Mouse (Mus musculus) gastrocnemius, postnatal 4 days (tissue): ENCODE results near the gene Med7. TPM values are rescaled to one million over a fixed set of nuclear protein-coding genes. Genes with fewer than 3 reads are reported as not detected.
"Not testable (repeated sequence)": the region's sequence is repeated elsewhere in the genome, so short reads cannot be mapped to it uniquely, and the experiment has no call there.

Experiments
- DNase-seq, 2 experiments: peaks; one replicate each; pipeline ENCODE4 v3.0.0; 2021 to 2022; ENCODE audit warnings: low spot score in 2 of 2, mixed read lengths in 2 of 2
- total RNA-seq, 2 experiments: library from RNA; stranded (reverse); gene quantifications; 2 replicates each; pipeline ENCODE4 v1.2.3; 2021

Gene Med7
- total RNA-seq, 2 experiments from 2014 or later = 22.8 to 25.0 TPM

- no peak for DNase-seq
Observed at GRCm38 (mm10) chr11:46421086-46421888, 15.4 kb upstream of the Med7 start.

GRCm38 (mm10) chr11:46428131-46428530, 8.6 kb upstream of the Med7 start:
- DNase-seq = not testable (repeated sequence)

GRCm38 (mm10) chr11:46430123-46430522, 6.6 kb upstream of the Med7 start:
- no peak for DNase-seq

DNA sequence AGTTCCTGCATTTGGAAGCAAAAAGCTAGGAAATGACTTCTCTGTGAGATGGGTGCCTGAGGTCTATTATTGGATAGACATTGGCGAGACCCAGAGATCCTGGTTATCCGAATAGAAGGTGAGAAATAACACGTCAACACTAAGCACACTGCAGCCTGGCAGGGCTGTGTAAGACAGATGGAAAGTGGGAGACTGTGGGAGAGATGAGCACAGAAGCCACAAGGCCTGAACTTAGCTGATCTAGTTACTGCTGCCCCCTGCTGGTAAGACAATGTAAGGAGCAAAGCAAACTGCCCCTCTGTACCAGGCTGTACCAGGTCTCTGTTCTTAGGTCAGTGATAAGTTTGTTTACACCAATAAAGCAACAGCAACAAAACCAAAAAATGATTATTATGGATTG, 5.6 kb upstream of the Med7 start:
- peak; percentile 44 to 73 for DNase-seq

- DNase-seq = no peak
Observed at GRCm38 (mm10) chr11:46435363-46435762, 1.4 kb upstream of the Med7 start.

GRCm38 (mm10) chr11:46437459-46438000, 805 bp downstream of the Med7 start:
- no peak for DNase-seq

DNA sequence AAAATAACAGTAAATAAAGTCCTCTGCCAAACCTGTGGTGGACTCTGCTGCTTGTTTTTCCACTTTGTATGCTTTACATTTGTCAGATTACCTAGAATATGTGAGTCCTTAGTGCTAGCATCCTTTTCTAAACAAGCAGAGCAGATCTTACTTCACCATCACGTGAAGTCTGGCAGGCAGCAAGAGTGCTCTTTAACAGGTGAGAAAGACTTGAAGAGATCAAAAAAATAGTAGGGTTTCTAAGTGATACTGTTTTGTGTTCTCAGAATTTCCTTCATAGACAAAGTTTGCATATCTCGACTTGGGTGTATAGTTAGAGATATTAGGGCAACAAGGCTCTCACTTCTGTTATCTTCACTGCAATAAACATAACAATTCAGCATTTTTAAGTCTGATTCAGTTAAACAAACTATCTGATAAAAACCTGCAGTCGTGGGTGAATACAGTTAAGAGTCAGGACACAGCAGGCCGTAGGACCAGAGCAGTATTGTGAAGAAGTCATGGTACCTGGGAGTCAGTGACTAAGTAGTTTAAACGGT, 2.3 kb downstream of the Med7 start:
- DNase-seq = no peak

DNA sequence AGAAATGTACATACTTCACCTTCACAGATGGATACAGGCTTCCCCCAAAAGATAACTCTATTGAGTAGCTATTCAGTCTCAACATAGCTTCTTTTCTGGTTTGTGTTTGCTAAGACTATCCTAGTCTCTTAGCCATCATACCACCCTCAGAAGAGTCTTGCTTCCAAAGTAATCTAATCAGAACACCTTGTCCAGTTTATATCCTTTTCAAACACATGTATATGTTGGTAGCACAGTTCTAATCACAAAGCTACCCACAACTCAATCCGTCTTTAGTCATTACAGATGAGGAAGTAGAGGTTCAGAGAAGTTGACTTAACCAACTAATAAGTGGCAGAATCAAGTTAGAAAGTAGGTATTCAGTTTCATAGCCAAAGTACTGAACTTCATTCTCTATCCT, 5.0 kb downstream of the Med7 start:
- no peak for DNase-seq

- no peak for DNase-seq
Observed at GRCm38 (mm10) chr11:46443152-46443551, 6.4 kb downstream of the Med7 start.

DNA sequence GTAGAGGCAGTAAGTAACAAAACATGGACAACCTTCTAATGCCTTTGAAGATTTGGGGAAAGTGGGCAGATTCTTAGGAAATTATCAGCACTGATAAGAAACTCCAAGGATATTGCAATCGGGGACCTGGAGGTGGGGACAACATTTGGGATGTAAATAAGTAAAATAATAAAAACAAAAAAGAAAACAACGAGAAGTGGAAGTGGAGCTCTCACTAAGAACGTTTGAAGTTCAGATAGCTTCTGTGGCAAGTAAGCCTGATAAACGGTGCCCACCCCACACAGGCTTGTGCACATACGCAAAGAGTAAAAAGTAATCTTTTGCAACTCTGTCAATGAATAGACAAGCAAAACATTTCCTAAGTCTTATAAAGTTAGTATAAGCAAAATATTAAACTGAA, 7.3 kb downstream of the Med7 start:
- no peak for DNase-seq

DNA sequence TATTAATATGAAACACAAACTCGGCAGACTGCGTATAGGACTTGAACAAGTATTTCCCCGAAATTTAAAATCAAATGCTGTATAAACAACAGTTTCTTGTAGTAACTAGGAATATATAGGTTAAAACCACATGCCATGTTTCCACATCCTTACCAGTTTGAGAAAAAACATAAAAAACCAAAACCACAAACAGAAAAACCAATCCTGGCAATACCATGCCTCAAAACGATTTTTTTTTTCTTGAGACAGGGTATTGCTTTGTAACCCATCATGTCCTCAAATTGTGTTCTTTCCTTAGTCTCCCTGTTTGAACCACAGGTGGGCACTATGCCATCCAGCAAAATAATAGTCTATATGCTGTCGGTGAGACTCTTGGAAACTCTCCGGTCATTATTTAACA, 9.4 kb downstream of the Med7 start:
- no peak for DNase-seq

DNA sequence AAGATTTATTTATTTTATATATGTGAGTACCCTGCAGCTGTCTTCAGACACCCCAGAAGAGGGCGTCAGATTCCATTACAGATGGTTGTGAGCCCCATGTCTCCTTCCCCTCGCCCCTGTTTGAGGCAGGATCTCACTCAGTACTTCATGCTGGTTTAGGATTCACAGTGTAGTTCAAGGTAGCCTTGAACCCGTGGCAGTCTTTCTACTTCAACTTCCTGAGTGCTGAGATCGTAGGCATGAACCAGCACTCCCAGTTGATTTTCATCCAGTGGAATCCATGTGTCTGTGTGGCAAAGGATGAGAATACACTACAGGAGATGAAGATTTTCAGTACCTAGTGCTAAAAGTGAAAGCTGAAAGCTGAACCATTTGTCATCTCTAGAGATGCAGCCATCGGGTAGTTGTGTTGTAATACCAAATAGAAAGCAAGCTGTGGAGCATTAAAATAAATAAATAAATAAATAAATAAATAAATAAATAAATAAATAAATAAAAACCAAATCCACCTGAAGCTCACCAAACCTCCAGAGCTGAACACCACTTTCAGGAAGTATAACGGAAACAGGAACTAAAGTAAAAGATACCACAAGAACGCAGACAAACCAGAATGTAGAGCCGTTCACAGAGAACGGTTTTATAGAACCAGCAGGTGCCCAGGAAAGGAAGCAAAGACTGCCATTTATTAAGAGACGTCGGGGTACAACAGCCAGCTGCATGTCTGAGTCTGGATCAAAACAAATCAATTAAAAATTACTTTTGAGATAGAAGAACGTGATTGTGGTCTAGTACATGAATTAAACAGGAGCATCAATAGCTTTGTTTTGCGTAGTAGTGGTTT, 11.1 kb downstream of the Med7 start:
- no peak for DNase-seq

DNA sequence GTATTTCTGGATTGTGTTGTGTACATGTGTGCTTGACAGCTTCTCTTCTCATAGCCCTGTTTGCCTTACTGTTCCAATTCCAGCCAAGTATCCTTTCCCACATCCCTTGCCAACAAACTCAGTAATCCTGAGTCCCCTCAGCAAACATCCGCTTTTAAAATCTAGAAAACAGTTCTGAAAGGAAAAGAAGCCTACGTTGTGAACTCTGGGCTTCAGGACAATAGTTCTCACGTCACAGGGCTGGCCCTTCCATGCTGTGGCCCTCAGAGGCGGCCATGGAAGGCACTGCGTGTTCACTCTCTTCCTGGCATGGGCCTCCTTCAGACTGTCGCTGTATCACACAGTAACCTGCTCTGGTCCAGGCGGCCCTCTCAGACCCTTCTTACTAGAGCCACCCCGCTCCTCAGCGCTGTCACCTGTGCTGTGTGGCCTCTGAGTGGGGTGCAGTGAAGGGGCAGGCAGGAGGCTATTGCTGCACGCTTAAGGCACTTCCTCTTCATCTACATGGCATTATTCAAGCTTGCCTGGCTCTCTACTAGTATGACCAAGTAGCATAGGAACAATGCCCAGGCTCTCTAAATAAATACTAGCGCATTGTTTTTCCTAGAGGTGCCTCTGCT, 12.8 kb downstream of the Med7 start:
- no peak for DNase-seq

DNA sequence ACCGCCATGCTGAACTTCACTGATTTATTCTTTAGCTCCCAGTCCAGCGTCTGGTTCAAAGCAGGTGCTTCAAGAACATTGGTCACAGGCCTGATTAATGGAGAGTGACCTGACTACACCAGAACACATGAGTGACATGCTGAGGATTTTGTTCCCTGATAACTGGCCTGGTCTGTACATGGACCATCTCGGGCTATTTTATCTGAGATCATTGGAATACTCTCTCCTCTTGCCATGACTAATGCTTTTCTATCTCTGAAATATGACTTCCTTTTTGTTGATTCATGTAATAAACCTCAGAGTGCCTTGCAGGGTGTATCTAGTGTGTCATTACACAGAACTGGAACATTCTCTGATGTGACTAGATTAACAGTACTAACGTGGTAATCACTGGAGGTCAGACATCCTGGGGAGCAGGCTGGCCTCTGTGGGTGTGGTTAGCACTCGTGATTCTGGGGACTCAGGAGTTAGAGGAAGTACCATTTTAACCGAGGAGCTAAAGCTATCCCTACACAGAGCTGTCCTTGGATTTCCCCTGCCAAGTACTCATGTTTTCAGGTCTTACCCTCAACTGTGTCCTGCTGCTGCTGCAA, 17.8 kb downstream of the Med7 start, which contains the start of gene Havcr2:
Havcr2 (plus strand) TSS at position 483 of the 593 bp plus-strand sequence.
- no peak for DNase-seq

DNA sequence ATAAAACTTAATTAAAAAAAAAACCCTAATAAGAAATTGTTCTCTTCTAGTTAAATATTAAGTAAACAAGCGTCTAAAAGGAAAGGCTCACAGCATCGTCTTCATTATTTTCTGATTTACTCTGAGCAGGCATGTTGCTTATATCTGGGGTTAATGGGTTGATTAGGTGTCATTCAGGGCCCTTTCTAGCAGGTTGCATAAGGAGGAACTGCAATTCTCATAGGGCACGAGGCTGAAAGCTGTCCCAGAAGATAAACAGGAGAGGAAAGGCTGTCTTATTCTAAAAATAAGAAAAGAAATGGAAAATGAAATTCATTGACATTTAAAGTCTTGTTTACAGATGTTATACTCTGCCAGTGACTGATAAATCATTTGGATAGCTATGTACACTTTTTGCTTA, 23.2 kb downstream of the Med7 start:
- DNase-seq = no peak

- no peak for DNase-seq
Observed at GRCm38 (mm10) chr11:46461362-46461761, 24.6 kb downstream of the Med7 start.

GRCm38 (mm10) chr11:46461931-46462330, 25.2 kb downstream of the Med7 start:
- DNase-seq = no peak

GRCm38 (mm10) chr11:46466878-46467277, 30.2 kb downstream of the Med7 start:
- DNase-seq = no peak

DNA sequence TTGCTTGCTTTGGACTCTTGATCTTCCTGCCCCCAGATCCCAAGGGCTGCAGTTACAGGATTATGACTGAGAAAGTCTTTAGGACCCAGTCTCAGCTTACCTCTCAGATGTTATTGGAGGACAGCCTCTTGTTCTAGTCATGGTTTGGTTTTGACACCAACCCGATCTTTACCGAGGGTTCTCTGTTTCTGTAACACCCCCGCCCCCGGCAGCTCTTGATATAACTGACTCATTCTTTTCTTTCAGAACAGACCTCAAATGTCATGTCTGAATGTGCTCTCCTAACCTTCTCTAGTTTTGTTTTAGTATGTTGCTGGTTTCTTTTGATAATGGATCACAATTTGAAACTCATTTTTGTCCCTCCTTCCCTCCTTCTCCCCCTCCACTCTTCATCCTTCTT, 37.5 kb downstream of the Med7 start:
- no peak for DNase-seq

GRCm38 (mm10) chr11:46479311-46479710, 42.6 kb downstream of the Med7 start:
- no peak for DNase-seq

- DNase-seq = no peak
Observed at GRCm38 (mm10) chr11:46480517-46480916, 43.8 kb downstream of the Med7 start.
